Mouse (Mus musculus) layer of hippocampus, adult 11-12 months (tissue): ENCODE measurements around the gene Plin5.

Experiments
- DNase-seq: peaks from one replicate; pipeline ENCODE4 v3.0.0; 2022; ENCODE audit warnings: low spot score

The Plin5 gene

GRCm38 (mm10) chr17:56133457-56134363 lies 16.3 kb upstream of the Plin5 start:
- no peak for DNase-seq

GRCm38 (mm10) chr17:56132661-56133060 lies 15.3 kb upstream of the Plin5 start:
- DNase-seq = peak; percentile 66

- DNase-seq = peak; percentile 75
Measured at GRCm38 (mm10) chr17:56131814-56132213, 14.4 kb upstream of the Plin5 start.

- no peak for DNase-seq
Measured at GRCm38 (mm10) chr17:56131136-56131535, 13.7 kb upstream of the Plin5 start.

GRCm38 (mm10) chr17:56128246-56128645 lies 10.8 kb upstream of the Plin5 start:
- DNase-seq = no peak

GRCm38 (mm10) chr17:56126175-56126574 lies 8.8 kb upstream of the Plin5 start:
- DNase-seq = no peak

GRCm38 (mm10) chr17:56125276-56125630 lies 7.9 kb upstream of the Plin5 start:
- no peak for DNase-seq

- DNase-seq = no peak
Measured at GRCm38 (mm10) chr17:56124377-56125275, 7.2 kb upstream of the Plin5 start.

GRCm38 (mm10) chr17:56123681-56124340 lies 6.4 kb upstream of the Plin5 start:
- no peak for DNase-seq

- no peak for DNase-seq
Measured at GRCm38 (mm10) chr17:56123161-56123560, 5.8 kb upstream of the Plin5 start.

GRCm38 (mm10) chr17:56121826-56122225 lies 4.4 kb upstream of the Plin5 start, which contains the start of gene Lrg1:
Lrg1 (minus strand) TSS chr17:56122001.
- DNase-seq = no peak

GRCm38 (mm10) chr17:56119981-56120880 lies 2.8 kb upstream of the Plin5 start:
- DNase-seq = no peak

- no peak for DNase-seq
Measured at GRCm38 (mm10) chr17:56119431-56119830, 2.0 kb upstream of the Plin5 start.

- no peak for DNase-seq
Measured at GRCm38 (mm10) chr17:56116193-56116592, 1.2 kb downstream of the Plin5 start.

GRCm38 (mm10) chr17:56112743-56113142 lies 4.7 kb downstream of the Plin5 start:
- DNase-seq = no peak

GRCm38 (mm10) chr17:56111864-56112263 lies 5.5 kb downstream of the Plin5 start:
- DNase-seq = peak; percentile 77

- no peak for DNase-seq
Measured at GRCm38 (mm10) chr17:56111021-56111420, 6.4 kb downstream of the Plin5 start.

GRCm38 (mm10) chr17:56110571-56110970 lies 6.8 kb downstream of the Plin5 start:
- DNase-seq = no peak

GRCm38 (mm10) chr17:56109219-56110051 lies 8.0 kb downstream of the Plin5 start, which contains the start of gene Plin4:
Plin4 (minus strand) TSS chr17:56109803.
- no peak for DNase-seq
